Mouse (Mus musculus): ENCODE data around the gene Med12. TPM values are rescaled to one million over a fixed set of nuclear protein-coding genes. Genes with fewer than 3 reads are reported as not detected.
A peak's percentile ranks its signal among the peaks of the same experiment; 100 is the strongest.

The Med12 gene
- polyA plus RNA-seq (2012; fragmentation: generic; extraction: Trizol), result 22.7 TPM
- long read RNA-seq, experiment 1, partial matches to known transcripts, result 2 of 4 reads
- long read RNA-seq, experiment 1, other reads (novel, unspliced or antisense), result 1 of 4 reads
- long read RNA-seq, experiment 2, partial matches to known transcripts, result 0 of 1 reads
- long read RNA-seq, experiment 2, other reads (novel, unspliced or antisense), result 1 of 1 reads

- Histone ChIP-seq H3ac (ENCODE audit: control insufficient read depth, insufficient read length, low read depth) (peak within 1 kb of the TSS; percentile 58), H3K79me2 (ENCODE audit: control insufficient read depth, insufficient read depth) (peaks cover 10% of the 10 kb centered on the region), H3K79me3 (ENCODE audit: low read depth) (peaks cover 1% of the 10 kb centered on the region), H3K27me3 (ENCODE audit: control insufficient read depth, insufficient read depth, insufficient read length) (no peaks in the 10 kb centered on the region), H3K4me3 (ENCODE audit: insufficient read depth, poor library complexity, severe bottlenecking) (peak within 1 kb of the TSS; percentile 40), H3K36me3 (ENCODE audit: control insufficient read depth, insufficient read depth) (peaks cover 12% of the 10 kb centered on the region)
- TF ChIP-seq MYOD1 (IDR thresholded peaks at IDR 0.05; ENCODE audit: control insufficient read depth, insufficient read length, low read depth) (no peak), MYOG (IDR thresholded peaks at IDR 0.05; ENCODE audit: control insufficient read depth, extremely low read depth, insufficient read length) (no peak), MAX (IDR thresholded peaks at IDR 0.05) (peak; percentile 26), USF1 (IDR thresholded peaks at IDR 0.05; ENCODE audit: low read depth) (no peak)
These were observed at the start of gene Med12 for GRCm38 (mm10) chrX:101273875-101274738. Med12 (plus strand) TSS chrX:101274030.

- H3K79me2 ChIP-seq (ENCODE audit: control insufficient read depth, insufficient read depth), result no peaks in the 10 kb centered on the region
- no peak overlapping the region for H3ac ChIP-seq (ENCODE audit: control insufficient read depth, insufficient read length, low read depth)
- no peak overlapping the region for H3K4me3 ChIP-seq (ENCODE audit: insufficient read depth, poor library complexity, severe bottlenecking)
- no peak for TF ChIP-seq FOSL1 (IDR thresholded peaks at IDR 0.05; ENCODE audit: insufficient read depth, low read length, poor library complexity, severe bottlenecking)
- no peak for TF ChIP-seq CTCF (IDR thresholded peaks at IDR 0.05; ENCODE audit: control insufficient read depth, insufficient read depth, insufficient read length)
- no peak for TF ChIP-seq CEBPB (IDR thresholded peaks at IDR 0.05; ENCODE audit: low read depth)
- TF ChIP-seq USF1 (IDR thresholded peaks at IDR 0.05; ENCODE audit: low read depth), result no peak
- TF ChIP-seq MAX (IDR thresholded peaks at IDR 0.05), result no peak
- TF ChIP-seq MYOG (IDR thresholded peaks at IDR 0.05; ENCODE audit: control insufficient read depth, extremely low read depth, insufficient read length), result no peak
- TF ChIP-seq MYOD1 (IDR thresholded peaks at IDR 0.05; ENCODE audit: control insufficient read depth, insufficient read length, low read depth), result no peak
- H3K79me3 ChIP-seq (ENCODE audit: low read depth), result no peaks in the 10 kb centered on the region
- H3K27me3 ChIP-seq (ENCODE audit: control insufficient read depth, insufficient read depth, insufficient read length), result no peaks in the 10 kb centered on the region
- no peaks in the 10 kb centered on the region for H3K36me3 ChIP-seq (ENCODE audit: control insufficient read depth, insufficient read depth)
These were observed 28.8 kb upstream of the Med12 start for GRCm38 (mm10) chrX:101245011-101245410.

GRCm38 (mm10) chrX:101253952-101254729 is 19.7 kb upstream of the Med12 start, which contains the start of gene Foxo4:
Foxo4 (plus strand) TSS chrX:101254528.
- Histone ChIP-seq H3K27me3 (ENCODE audit: control insufficient read depth, insufficient read depth, insufficient read length) (no peaks in the 10 kb centered on the region), H3K36me3 (ENCODE audit: control insufficient read depth, insufficient read depth) (no peaks in the 10 kb centered on the region), H3K79me3 (ENCODE audit: low read depth) (no peaks in the 10 kb centered on the region), H3ac (ENCODE audit: control insufficient read depth, insufficient read length, low read depth) (peak within 1 kb of the TSS; percentile 76), H3K4me3 (ENCODE audit: insufficient read depth, poor library complexity, severe bottlenecking) (peak within 1 kb of the TSS; percentile 32), H3K79me2 (ENCODE audit: control insufficient read depth, insufficient read depth) (no peaks in the 10 kb centered on the region)
- TF ChIP-seq MYOG (IDR thresholded peaks at IDR 0.05; ENCODE audit: control insufficient read depth, extremely low read depth, insufficient read length), result no peak
- TF ChIP-seq MAX (IDR thresholded peaks at IDR 0.05), result peak; percentile 62

- TF ChIP-seq USF1 (IDR thresholded peaks at IDR 0.05; ENCODE audit: low read depth) (no peak), CEBPB (IDR thresholded peaks at IDR 0.05; ENCODE audit: low read depth) (no peak), MYOD1 (IDR thresholded peaks at IDR 0.05; ENCODE audit: control insufficient read depth, insufficient read length, low read depth) (no peak), MAX (IDR thresholded peaks at IDR 0.05) (no peak)
- Histone ChIP-seq H3K79me2 (ENCODE audit: control insufficient read depth, insufficient read depth) (no peaks in the 10 kb centered on the region), H3K79me3 (ENCODE audit: low read depth) (no peaks in the 10 kb centered on the region), H3K4me3 (ENCODE audit: insufficient read depth, poor library complexity, severe bottlenecking) (peak overlapping the region; percentile 32), H3K27me3 (ENCODE audit: control insufficient read depth, insufficient read depth, insufficient read length) (no peaks in the 10 kb centered on the region), H3K36me3 (ENCODE audit: control insufficient read depth, insufficient read depth) (no peaks in the 10 kb centered on the region), H3ac (ENCODE audit: control insufficient read depth, insufficient read length, low read depth) (peak overlapping the region; percentile 76)
These were observed 19.1 kb upstream of the Med12 start for GRCm38 (mm10) chrX:101254740-101255139.

GRCm38 (mm10) chrX:101256603-101257002 is 17.2 kb upstream of the Med12 start:
- H3K79me2 ChIP-seq (ENCODE audit: control insufficient read depth, insufficient read depth), result no peaks in the 10 kb centered on the region
- no peaks in the 10 kb centered on the region for H3K79me3 ChIP-seq (ENCODE audit: low read depth)
- TF ChIP-seq MAX (IDR thresholded peaks at IDR 0.05), result no peak
- no peak for TF ChIP-seq MYOD1 (IDR thresholded peaks at IDR 0.05; ENCODE audit: control insufficient read depth, insufficient read length, low read depth)
- TF ChIP-seq CEBPB (IDR thresholded peaks at IDR 0.05; ENCODE audit: low read depth), result no peak
- TF ChIP-seq CTCF (IDR thresholded peaks at IDR 0.05; ENCODE audit: control insufficient read depth, insufficient read depth, insufficient read length), result no peak
- TF ChIP-seq FOSL1 (IDR thresholded peaks at IDR 0.05; ENCODE audit: insufficient read depth, low read length, poor library complexity, severe bottlenecking), result no peak
- no peak for TF ChIP-seq MYOG (IDR thresholded peaks at IDR 0.05; ENCODE audit: control insufficient read depth, extremely low read depth, insufficient read length)
- no peak for TF ChIP-seq USF1 (IDR thresholded peaks at IDR 0.05; ENCODE audit: low read depth)
- H3K4me3 ChIP-seq (ENCODE audit: insufficient read depth, poor library complexity, severe bottlenecking), result no peak overlapping the region
- no peak overlapping the region for H3ac ChIP-seq (ENCODE audit: control insufficient read depth, insufficient read length, low read depth)
- no peaks in the 10 kb centered on the region for H3K27me3 ChIP-seq (ENCODE audit: control insufficient read depth, insufficient read depth, insufficient read length)
- H3K36me3 ChIP-seq (ENCODE audit: control insufficient read depth, insufficient read depth), result no peaks in the 10 kb centered on the region

Data from C2C12 (cell line).